Mouse (Mus musculus): ENCODE data around the gene Stmn1.
A peak's percentile ranks its signal among the peaks of the same experiment; 100 is the strongest.

Gene Stmn1

DNA sequence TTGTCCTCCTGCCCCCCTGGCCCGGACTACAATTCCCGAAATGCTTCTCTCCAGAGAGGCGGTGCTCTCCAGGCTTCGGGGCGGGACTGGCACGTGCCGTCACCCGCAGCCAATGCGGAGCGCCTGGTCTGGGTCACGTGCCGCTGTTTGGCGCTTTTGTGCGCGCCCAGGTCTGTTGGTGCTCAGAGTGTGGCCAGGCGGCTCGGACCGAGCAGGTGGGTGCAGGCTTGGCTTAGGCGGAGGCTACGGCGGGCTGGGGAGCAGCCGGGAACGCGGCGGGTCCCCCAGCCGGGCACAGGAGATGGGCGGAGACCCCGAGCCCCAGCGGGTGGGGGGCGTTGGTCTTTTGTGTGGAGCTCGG lies at the start of gene Stmn1:
Gene Stmn1, plus strand, starts transcription at position 106 of the 361 bp plus-strand sequence.
- peak; percentile 91 for DNase-seq (ENCODE audit: low spot score)

- DNase-seq (ENCODE audit: low spot score): no peak
These were observed 46.1 kb upstream of the Stmn1 start for GRCm38 (mm10) chr4:134421971-134422370.

GRCm38 (mm10) chr4:134423949-134424348 lies 44.2 kb upstream of the Stmn1 start:
- no peak for DNase-seq (ENCODE audit: low spot score)

DNA sequence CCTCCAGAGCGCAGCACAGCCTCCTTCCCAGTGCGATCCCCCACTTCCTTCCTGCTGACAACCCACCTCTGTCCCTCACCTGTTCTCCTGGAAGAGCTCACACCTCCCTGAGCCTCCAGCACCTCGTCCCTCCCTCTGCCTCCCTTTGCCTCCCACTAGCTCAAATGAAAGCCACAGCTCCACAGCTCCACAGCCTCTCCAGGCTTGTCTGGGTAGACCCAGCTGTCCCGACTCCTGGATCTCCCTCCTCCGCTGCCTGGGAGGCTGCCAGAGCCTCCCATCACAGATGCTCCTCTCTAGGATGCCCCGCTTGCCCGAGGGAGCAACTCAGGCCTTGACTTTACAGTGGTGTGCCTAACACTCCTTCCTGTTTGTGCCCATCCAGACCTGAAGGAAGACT lies 43.0 kb upstream of the Stmn1 start:
- no peak for DNase-seq (ENCODE audit: low spot score)

DNA sequence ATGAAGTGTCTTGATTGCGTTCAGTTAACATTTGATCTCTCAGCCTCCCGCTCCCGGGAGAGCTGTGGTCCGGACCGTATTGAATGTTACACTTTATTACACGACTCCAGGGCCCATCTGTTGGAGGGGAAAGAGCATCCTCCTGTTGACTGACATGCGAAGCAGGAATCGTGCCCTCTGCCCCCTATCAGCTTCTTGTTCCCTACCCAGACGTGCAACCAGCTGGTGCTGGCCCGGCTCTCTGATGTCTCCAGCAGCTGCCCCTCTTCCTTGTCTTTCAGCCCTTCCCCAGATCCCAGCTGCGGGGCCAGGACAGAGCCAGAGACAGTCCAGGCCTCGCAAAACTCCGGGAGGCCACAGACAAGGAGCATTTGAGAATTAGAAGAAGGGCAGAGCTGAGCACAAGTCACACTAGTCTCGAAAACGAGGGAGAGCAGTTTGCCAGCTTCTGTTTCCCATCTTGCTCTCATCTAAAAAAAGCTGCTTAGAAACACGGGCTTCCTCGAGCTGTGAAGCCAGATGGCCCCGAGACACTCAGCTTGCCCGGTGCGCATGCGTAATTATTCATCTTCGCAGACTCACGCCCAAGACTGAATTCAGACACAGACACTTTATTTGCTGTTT lies 37.6 kb upstream of the Stmn1 start:
- DNase-seq (ENCODE audit: low spot score): no peak

DNA sequence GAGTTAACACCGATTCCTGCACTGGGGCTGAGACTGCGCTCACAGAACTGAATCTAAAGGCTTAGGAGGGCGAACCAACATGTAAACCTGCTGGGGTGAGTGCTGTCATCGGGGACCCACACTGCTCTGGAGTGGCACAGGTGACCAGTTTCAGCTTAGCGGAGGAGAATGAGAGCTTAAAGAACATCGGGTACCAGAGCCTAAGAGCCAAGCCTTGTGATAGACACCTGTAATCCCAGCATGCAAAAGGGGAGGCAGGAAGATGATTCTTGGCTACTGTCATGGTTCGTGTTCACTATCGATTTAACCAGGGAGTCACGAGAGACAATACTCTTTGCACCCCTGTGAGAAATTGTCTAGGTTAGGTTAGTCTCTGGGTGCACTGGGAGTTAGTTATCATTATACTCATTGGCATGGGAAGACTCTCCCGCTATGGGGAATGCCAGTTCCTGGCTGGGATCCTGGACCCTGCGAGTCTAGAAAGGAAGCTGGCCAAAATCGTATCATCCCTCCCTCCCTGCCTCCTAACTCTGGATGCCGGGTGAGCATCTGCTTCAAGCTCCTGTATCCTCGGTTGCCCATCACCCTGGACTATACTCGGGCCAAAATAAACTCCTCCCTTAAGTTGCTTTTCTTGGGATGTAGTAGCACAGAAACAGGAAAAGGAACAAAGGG lies 35.3 kb upstream of the Stmn1 start:
- no peak for DNase-seq (ENCODE audit: low spot score)

- no peak for DNase-seq (ENCODE audit: low spot score)
These were observed 31.9 kb upstream of the Stmn1 start for GRCm38 (mm10) chr4:134436185-134436584.

GRCm38 (mm10) chr4:134436659-134437058 lies 31.5 kb upstream of the Stmn1 start:
- no peak for DNase-seq (ENCODE audit: low spot score)

GRCm38 (mm10) chr4:134439119-134439518 lies 29.0 kb upstream of the Stmn1 start:
- no peak for DNase-seq (ENCODE audit: low spot score)

GRCm38 (mm10) chr4:134439919-134440318 lies 28.2 kb upstream of the Stmn1 start:
- no peak for DNase-seq (ENCODE audit: low spot score)

DNA sequence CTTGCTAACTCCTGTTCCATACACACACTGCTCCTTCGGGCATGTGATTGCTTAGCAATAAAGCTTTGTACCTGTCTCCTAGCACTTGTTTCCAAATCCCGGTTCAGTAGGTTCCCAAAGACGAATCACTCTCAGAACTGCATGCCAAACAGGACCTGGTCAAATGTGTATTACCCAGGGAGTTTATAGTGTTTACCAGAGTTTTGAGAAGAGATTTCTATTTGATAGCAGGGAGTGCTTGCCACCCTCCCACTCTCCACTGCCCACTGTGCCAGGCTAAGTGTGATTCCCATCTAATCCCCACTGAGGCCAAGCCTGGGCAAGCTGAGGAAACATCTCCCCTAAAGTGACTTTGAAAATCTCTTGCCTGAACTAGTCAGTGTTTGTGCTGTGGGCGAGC lies 25.9 kb upstream of the Stmn1 start:
- no peak for DNase-seq (ENCODE audit: low spot score)

- DNase-seq (ENCODE audit: low spot score): peak; percentile 78
These were observed 24.5 kb upstream of the Stmn1 start for GRCm38 (mm10) chr4:134443589-134443988.

DNA sequence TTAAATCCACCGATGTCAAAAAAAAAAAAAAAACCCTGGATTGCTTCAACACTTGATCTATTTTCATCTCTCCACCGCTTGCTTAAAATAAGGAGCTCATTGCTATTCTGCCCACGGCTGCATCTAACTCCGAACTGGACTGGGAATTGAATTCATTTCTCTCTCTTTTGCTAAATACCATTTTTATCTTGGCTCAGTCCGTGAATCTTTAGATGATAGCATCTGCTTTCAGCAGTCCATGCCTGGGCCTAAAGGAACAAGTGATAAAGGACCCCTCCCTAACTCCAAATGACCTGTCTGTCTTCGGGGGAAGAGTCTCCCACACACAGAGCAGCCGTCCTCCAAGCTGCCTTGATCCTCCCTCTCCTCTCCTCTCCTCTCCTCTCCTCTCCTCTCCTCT lies 23.2 kb upstream of the Stmn1 start:
- no peak for DNase-seq (ENCODE audit: low spot score)

GRCm38 (mm10) chr4:134445489-134445888 lies 22.6 kb upstream of the Stmn1 start:
- DNase-seq (ENCODE audit: low spot score): no peak

GRCm38 (mm10) chr4:134447966-134448365 lies 20.2 kb upstream of the Stmn1 start:
- DNase-seq (ENCODE audit: low spot score): no peak

DNA sequence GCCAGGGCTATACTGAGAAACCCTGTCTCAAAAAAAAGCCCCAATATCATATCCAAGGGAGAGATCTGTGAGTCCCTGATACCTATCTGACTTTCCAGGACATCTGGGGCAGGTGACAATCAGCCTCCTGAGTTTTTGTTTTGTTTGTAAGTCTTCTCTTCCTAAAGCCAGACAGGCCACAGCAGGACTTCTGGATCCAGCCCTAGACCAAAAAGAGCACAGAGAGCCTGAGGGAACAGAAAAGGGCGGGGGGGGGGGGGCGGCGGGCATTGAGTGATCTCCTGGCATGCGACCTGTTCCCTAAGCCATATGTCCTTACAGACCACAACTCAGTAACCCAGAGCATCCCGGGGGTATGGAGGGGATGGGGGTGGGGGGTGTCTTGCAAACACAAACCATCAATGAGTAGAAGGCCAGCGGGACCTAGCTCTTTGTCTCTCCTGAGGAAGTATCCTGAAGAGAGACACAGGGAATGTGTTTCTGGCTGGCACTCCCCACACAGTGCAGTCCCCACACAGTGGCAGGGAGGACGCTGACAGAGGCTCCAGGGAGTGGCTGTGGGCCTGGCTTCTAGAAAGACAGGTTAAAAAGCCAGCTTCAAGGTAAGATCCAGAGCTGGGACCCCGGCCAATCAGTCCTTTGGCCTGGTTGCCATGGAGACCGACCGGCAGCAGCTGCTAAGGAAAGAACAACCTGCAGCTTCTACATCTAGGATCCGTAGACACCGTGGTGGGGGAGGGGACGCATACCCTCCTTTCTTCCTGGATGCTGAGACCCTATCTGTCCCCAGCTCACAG lies 18.3 kb upstream of the Stmn1 start:
- DNase-seq (ENCODE audit: low spot score): no peak

GRCm38 (mm10) chr4:134450392-134451195 lies 17.5 kb upstream of the Stmn1 start:
- no peak for DNase-seq (ENCODE audit: low spot score)

DNA sequence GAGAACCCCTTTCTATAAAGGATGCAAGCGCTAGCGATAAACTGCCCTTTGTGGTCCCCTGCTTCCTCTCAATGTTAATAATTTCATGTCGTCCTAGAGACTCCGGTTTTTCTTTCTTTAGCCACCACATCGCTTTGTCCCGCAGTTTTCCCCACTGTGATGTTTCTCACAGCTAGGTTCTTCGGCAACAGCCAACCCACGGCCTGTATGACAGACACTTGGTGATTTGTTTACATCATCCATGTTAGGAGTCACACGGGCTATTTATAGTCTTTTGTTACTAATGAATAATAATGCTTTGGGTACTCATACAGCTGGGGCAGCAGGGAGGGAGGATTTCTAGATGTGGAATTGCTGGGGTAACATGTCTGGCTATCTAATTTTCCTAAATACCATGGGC lies 16.6 kb upstream of the Stmn1 start:
- no peak for DNase-seq (ENCODE audit: low spot score)

- no peak for DNase-seq (ENCODE audit: low spot score)
These were observed 14.3 kb upstream of the Stmn1 start for GRCm38 (mm10) chr4:134453619-134454400.

DNA sequence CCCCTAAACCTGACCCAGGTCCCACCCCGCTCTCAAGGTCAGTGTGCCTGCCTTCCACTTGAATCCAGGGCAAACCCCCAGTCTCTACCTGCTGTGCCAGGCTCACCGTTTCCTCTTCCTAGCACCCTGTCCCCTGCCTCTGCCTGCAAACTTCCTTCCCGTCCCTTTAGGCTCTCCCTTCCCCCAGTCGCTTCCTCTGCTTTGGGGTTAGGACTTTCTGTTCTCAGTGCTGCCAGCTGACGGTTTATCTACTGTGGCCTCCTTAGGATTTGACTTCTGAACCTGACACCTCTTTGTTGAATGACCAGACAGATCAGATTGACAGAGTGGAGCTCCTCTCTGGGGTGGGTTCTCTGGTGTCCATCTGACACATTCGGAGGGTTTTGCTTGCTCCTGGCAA lies 12.8 kb upstream of the Stmn1 start:
- DNase-seq (ENCODE audit: low spot score): no peak

- no peak for DNase-seq (ENCODE audit: low spot score)
These were observed 10.8 kb upstream of the Stmn1 start for GRCm38 (mm10) chr4:134457130-134457825.

Data from adipocyte (in vitro differentiated cells).